Mouse (Mus musculus) neutrophil, adult 59 days (primary cell): Measurements from ENCODE around the gene Olfr813. TPM values are rescaled to one million over a fixed set of nuclear protein-coding genes. Genes with fewer than 3 reads are reported as not detected.

Source experiments
- total RNA-seq, 2 experiments: library from RNA; stranded (reverse); gene quantifications; 1 replicate in 1 of 2; 2 replicates in 1 of 2; pipeline ENCODE4 v1.2.4; 2023

Olfr813 gene
- total RNA-seq = not detected

DNA sequence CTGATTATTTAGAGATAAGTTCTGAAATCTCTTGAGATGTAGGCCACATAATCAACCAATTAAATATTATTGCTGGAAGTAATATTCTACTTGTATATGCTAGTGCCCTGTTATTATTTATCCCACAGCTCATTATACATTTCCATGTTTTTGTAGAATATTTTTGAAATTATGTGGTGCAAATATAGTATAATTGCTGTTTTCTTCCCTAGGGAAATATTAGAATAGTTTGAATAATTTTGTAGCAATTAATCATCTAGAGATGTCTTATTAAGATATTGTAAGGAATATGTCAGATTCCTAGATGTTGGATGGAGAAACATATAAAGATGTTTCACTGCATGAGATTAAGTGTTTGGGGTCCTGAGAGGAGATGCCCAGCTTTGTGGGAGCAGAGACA lies at the start of gene Olfr813:
Gene Olfr813, plus strand, starts transcription at position 301 of the 400 bp plus-strand sequence.

DNA sequence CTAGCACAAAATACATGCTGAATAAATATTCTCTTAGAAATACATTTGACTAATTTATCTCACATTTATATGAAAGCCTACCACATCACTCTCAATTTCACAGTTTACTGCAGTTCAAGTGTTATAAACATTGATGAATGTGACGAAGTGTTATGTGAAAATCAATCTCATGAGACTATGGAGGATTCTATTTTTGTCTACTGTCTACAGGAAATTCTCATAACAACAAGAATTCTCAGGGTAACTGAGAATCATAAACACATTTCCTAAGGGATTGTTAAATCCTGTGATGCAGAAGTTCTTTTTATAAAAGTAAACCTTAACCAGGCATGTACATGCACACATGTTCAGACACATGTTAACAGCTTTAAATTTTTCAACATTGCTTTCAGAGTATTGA lies 9.2 kb upstream of the Olfr813 start, which contains the start of gene Olfr812:
Gene Olfr812, minus strand, starts transcription at position 101 of the 400 bp plus-strand sequence.

DNA sequence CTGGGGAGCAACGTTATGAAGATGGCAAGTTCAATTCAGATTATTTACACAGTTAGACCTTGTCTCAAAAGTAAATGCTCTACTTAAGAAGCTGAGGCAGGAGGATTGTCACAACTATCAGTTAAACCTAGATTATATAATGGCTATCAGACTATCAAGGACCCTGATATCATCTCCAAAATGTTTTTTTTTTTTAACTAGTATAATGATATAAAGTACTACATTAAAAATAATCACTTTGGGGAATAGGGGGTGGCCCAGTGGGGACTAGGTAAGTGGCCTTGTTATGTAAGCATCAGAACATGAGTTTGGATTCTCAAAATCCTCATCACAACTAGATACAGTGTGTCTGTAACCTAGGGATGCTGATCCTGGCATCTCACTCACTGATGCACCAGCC lies 24.6 kb downstream of the Olfr813 start, which contains the start of gene Olfr814:
Gene Olfr814, minus strand, starts transcription at position 101 of the 400 bp plus-strand sequence.

DNA sequence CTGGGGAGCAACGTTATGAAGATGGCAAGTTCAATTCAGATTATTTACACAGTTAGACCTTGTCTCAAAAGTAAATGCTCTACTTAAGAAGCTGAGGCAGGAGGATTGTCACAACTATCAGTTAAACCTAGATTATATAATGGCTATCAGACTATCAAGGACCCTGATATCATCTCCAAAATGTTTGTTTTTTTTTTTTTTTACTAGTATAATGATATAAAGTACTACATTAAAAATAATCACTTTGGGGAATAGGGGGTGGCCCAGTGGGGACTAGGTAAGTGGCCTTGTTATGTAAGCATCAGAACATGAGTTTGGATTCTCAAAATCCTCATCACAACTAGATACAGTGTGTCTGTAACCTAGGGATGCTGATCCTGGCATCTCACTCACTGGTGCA lies 50.6 kb downstream of the Olfr813 start, which contains the start of gene Olfr815:
Gene Olfr815, minus strand, starts transcription at position 101 of the 400 bp plus-strand sequence.

Other genes with a start within 250 kb of the Olfr813 start
- gene Olfr796, start 242.8 kb upstream of the Olfr813 start, total RNA-seq = not detected
- gene Olfr798, start 227.4 kb upstream of the Olfr813 start, total RNA-seq = not detected
- not detected for gene Olfr799, start 217.9 kb upstream of the Olfr813 start, total RNA-seq
- gene Olfr800, start 197.7 kb upstream of the Olfr813 start, total RNA-seq = not detected
- not detected for gene Olfr801, start 181.5 kb upstream of the Olfr813 start, total RNA-seq
- gene Olfr802, start 167.2 kb upstream of the Olfr813 start, total RNA-seq = not detected
- gene Olfr803, start 161.1 kb upstream of the Olfr813 start, total RNA-seq = not detected
- gene Olfr804, start 152.2 kb upstream of the Olfr813 start, total RNA-seq = not detected
- not detected for gene Olfr805, start 126.0 kb upstream of the Olfr813 start, total RNA-seq
- gene Olfr806, start 113.4 kb upstream of the Olfr813 start, total RNA-seq = not detected
- not detected for gene Olfr807, start 97.6 kb upstream of the Olfr813 start, total RNA-seq
- not detected for gene Olfr808, start 89.9 kb upstream of the Olfr813 start, total RNA-seq
- gene Olfr809, start 80.7 kb upstream of the Olfr813 start, total RNA-seq = not detected
- not detected for gene Olfr810, start 60.5 kb upstream of the Olfr813 start, total RNA-seq
- not detected for gene Olfr811, start 51.0 kb upstream of the Olfr813 start, total RNA-seq
- not detected for gene Olfr812, start 9.3 kb upstream of the Olfr813 start, total RNA-seq
- gene Olfr814, start 24.5 kb downstream of the Olfr813 start, total RNA-seq = not detected
- gene Olfr815, start 50.5 kb downstream of the Olfr813 start, total RNA-seq = not detected
- not detected for gene Olfr816, start 60.2 kb downstream of the Olfr813 start, total RNA-seq
- not detected for gene Olfr818, start 93.7 kb downstream of the Olfr813 start, total RNA-seq
- gene Olfr819, start 111.9 kb downstream of the Olfr813 start, total RNA-seq = not detected
- gene Olfr247, start 120.8 kb downstream of the Olfr813 start, total RNA-seq = not detected
- not detected for gene Gm10310, start 129.7 kb downstream of the Olfr813 start, total RNA-seq
- gene Olfr820, start 157.3 kb downstream of the Olfr813 start, total RNA-seq = not detected
- not detected for gene Olfr821, start 175.0 kb downstream of the Olfr813 start, total RNA-seq
- not detected for gene Olfr822, start 215.8 kb downstream of the Olfr813 start, total RNA-seq